Mouse (Mus musculus): ENCODE measurements around the gene Shank3.
A peak's percentile ranks its signal among the peaks of the same experiment; 100 is the strongest.

The Shank3 gene

DNA sequence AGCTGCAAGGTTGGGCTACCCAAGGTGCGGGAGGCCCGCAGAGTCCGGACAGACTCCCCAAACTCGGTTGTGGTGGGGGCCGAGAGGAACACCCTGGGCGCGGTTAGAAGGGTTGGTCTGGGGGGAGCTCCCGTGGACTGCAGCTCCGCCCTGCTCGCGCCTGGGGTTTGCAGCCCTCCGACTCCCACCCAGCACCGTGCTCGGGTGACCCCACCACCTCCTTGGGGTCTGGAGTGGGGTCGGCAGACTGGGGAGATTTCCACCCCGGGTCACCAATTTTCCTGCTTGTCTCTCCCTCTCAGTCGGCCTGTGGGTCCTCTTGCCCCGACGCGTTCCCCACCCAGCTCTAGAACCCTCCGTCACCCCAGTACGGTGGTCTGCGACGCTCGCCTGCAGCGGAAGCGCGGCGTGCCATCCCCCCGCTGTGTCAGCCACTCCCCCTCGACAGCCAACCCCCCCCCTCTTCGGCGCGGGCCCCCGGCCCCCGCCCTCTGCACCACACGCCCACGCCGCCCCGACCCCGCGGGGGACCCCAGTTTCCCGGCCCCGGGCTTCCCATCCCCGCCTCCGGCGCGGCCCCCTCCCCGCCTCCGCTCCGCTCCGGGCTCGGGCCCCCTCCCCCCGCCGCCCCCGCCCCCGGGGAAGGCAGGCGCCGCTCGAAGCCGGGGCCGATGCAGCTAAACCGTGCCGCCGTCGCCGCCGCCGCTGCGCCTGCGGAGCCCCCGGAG lies at the start of gene Shank3:
TSS of gene Shank3 (plus strand) at position 663 of the 728 bp plus-strand sequence.
- DNase-seq: no peak

DNA sequence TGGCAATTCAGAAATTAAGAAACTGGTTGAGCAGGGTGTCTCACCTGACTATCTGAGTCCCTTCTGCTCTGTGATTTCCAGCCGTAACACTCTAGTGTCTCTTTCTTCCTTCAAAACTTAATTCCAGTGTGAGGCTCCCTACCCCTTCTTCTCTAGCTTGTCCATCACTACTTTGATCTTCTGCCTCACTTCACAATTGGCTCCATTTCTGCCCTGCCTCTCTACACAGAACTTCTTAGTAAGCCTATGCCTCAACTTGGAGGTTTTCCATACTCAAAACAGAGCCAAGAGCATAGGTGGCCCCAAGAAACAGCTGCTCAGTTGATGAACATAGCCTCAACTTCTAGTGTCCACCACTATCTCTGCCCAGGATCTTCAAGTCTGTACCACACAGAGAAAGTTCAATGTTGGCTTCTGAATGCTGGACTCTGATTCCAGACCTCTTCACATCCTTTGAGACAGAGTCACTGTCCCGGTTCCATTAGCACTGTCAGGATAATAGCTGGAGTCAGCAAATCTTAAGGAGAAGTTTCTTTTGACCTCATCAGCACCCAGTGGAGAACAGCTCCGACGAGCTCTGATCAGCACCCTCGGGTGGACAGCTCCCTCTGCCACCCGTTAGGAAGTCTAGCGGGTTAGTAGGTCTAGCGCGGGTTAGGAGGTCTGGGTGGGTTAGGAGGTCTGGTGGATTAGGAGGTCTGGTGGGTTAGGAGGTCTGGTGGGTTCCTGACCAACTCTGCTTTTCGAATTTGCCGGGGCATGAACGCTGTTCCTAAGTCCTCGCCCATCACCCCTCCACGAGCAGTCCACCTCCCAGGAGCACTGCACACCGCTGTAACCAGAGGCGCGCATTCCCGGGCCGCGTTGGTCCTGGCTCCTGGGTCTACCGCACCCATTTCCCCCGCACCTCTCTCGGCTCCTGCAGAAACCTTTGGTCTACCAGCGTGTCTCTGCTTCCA lies 46.2 kb upstream of the Shank3 start:
- peak; percentile 23 to 41 for DNase-seq

- DNase-seq: no peak
Observed at GRCm38 (mm10) chr15:89453865-89454478, 45.5 kb upstream of the Shank3 start, which contains the start of gene Mapk8ip2. Gene Mapk8ip2 (plus strand): TSS chr15:89453913.

- DNase-seq: no peak
Observed at GRCm38 (mm10) chr15:89454857-89455256, 44.6 kb upstream of the Shank3 start.

DNA sequence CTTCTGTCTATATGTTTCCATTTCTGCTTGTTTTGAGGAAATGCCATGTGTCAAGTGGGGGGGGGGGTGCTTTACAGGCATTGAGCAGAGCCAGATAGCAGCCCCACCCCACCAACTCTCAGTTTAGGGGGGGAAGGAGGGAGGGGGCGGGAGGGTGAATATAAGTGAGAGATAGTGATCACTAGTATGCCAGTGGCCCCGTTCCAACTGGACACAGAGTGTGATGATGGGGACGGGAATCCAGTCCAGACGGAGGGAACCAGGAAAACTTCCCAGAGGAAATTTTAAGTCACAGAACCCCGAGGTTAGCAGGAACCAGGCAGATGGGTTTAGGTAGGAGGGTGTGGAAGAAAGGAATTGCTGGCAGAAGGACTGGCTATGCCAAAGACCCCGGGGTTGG lies 43.8 kb upstream of the Shank3 start:
- DNase-seq: no peak

GRCm38 (mm10) chr15:89458942-89459341 lies 40.5 kb upstream of the Shank3 start:
- DNase-seq: no peak

DNA sequence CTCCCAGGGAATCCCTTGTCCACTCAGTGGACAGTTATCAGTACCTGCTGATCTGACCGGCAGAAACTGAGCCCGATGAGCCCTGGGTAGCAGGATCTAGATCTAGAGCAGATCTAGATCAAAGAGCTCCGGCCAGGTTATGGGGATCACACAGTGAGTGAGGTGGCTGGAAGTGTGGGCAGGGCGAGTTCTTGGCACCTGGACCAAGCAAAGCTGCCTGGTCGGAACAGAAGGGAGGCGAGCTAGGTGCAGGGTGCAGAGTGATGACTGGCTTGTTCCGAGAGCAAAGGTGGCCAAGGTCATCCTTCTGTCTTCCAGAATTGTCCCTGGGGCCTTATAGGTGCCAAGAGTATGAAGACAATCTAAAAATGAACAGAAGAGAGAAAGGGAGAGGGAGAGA lies 39.6 kb upstream of the Shank3 start:
- DNase-seq: no peak

- DNase-seq: no peak
Observed at GRCm38 (mm10) chr15:89460298-89460697, 39.1 kb upstream of the Shank3 start.

GRCm38 (mm10) chr15:89461321-89461720 lies 38.1 kb upstream of the Shank3 start:
- no peak for DNase-seq

DNA sequence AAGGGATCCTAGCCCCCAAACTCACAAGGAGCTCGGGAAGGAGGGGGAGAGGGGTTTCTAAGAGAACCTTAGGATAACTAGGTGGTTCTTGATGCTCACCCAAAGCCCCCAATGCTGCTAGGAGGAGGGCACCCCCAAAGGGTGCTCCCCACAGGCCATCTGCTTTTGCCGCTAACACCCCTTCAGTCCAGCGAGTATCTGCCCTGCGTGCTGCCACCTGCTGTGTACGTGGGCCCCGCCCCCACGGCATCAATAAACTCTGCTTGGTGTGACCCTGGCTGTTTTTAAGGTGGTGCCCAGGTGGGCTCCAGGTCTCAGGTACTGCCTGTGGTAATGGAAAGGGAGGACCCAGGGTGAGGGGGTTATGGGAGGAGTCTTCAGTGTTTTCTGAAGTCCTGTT lies 37.2 kb upstream of the Shank3 start:
- no peak for DNase-seq

- no peak for DNase-seq
Observed at GRCm38 (mm10) chr15:89463334-89464235, 35.8 kb upstream of the Shank3 start.

GRCm38 (mm10) chr15:89465052-89465451 lies 34.4 kb upstream of the Shank3 start:
- DNase-seq: no peak

DNA sequence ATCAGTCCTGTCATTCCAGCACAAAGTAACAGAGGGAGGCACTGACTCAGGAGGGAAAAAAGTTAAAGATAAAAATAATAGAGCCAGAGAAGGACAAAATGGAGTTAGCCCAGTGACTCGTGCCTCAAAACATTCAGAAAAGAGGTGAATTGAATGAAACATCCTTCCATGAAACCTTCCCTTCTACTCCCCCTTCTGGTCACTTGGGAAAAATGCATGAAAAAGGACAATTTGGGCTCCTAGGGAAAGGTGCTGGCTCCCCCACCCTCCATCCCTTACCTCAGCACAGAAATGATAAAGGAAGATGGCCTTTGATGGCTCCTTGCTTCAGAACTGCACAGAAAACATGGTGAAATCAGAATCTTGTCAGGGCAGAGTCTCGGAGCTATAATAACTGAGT lies 30.8 kb upstream of the Shank3 start:
- no peak for DNase-seq

GRCm38 (mm10) chr15:89471476-89471875 lies 27.9 kb upstream of the Shank3 start:
- no peak for DNase-seq

GRCm38 (mm10) chr15:89473370-89473769 lies 26.1 kb upstream of the Shank3 start:
- no peak for DNase-seq

- no peak for DNase-seq
Observed at GRCm38 (mm10) chr15:89473921-89474320, 25.5 kb upstream of the Shank3 start.

DNA sequence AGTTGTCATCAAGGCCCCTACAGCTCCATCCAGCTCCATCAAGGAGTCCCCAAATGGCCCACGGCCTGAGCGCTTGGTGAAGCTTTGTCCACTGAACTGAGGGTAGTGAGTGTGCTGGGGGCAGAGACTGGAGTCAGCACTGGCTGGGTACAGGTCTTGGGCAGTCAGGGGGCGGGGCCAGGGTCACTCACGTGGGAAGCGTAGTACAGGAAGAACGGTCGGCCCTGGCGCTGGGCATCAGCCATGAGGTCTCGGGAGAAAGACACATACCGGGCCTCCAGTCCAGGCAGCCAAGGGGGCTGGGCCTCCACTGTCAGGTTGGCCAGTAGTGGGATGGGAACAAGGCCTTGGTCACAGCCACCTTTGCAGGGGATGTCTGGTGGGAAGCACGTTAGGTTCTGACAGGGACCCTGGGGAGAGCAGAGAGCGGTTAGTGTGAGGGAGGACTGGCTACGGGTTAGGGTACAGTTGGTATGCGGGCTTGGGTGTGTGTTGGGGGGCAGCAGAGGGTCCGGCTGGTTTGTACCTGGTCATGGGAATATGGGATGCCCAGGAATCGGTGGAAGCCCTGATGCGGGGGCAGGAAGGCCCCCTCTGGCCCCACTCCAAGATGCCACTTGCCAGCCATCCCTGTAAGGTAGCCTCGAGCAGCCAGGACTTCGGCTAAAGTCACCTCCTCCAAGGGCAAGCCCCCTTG lies 24.7 kb upstream of the Shank3 start:
- DNase-seq: no peak

GRCm38 (mm10) chr15:89475293-89475600 lies 24.2 kb upstream of the Shank3 start:
- DNase-seq: no peak

DNA sequence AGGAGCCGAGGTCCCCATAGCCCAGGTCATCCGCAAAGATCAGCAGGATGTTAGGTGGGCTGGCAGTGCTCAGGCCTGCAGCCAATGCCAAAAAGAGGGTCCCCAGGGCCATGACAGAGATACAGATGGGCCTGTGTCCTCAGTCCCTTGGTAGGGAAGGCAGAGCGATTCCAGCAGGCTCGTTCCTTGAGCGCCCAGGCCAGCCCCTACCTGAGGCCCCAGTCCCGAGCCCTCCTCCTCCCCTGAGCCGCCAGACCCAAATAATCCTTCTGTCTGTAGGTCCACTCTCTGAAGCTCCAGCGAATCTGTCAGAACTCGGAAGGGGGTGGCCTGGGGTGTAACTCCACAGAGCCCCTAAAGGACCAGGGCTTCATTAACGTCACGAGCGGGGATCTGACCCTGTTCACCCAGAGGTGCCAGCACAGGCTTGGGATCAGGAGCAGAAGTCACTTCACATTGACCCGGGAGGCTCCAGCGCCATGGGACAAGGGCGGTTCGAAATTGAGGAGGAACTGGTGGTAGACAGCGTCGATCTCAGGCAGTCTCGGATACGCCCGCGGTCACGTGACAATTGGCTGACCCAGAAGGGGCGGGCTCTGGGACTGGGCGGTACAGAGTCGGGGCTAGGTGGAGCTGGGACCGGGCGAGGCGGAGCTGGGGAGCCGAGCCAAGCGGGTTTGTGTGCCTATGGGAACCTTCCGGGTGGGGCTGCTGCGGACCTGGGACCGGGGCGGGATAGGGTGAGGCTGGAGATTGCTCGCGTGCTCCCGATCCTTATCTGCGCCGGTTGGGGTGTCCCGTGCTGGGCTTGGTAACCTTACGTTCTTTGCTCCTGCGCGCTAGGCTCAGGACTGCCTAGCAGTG lies 23.6 kb upstream of the Shank3 start:
- peak; percentile 97 to 98 for DNase-seq

DNA sequence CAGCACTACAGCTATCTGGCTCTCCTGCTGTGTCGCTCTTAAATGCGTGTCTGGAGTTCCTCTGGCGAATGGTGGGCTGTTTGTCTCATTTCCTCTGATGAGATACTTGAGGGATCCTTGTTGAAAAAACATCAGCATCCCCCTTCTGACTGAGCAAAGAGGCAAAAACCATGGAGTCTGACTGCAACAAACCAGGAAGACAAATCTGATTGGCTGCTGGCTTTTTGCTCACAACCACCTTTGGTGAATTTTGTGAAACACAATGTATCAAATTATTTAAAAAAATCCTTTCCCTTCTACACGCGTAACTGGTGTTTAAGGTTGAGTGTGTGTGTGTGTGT lies 23.0 kb upstream of the Shank3 start:
- DNase-seq: no peak

- DNase-seq: peak in 1 of 2 experiments; percentile 55
Observed at GRCm38 (mm10) chr15:89477091-89477491, 22.3 kb upstream of the Shank3 start, which contains the start of gene Arsa. Gene Arsa (minus strand): TSS chr15:89477425.

All from lung, adult 18-20 months (tissue).